In genomic region chr14:108279630-108280029, GRCm38 (mm10) we compare ENCODE assay signal across 35 mouse cellular contexts.
"Had no signal": no experiment of that assay in that cellular context is flagged by ENCODE, and none has a peak within 500 bp of the region (broad histone marks: within the 10 kb centered on the region; RNA-seq: fewer than 3 reads in every experiment).

No protein-coding gene starts in this region.

- ATAC-seq: hindbrain, embryonic 16.5 days; hindbrain, postnatal 0 days; inflammation-experienced regulatory T-cells, adult 6 months; intestine, embryonic 15.5 days; intestine, embryonic 16.5 days; intestine, postnatal 0 days had no signal

- H3K27me3 ChIP-seq: heart, embryonic 12.5 days; heart, embryonic 13.5 days; heart, embryonic 15.5 days; hindbrain, embryonic 12.5 days; hindbrain, embryonic 13.5 days; hindbrain, embryonic 15.5 days; intestine, embryonic 15.5 days; kidney, embryonic 15.5 days had no signal

- H3K36me3 ChIP-seq: heart, embryonic 10.5 days; heart, embryonic 12.5 days; heart, embryonic 13.5 days; heart, embryonic 15.5 days; hindbrain, embryonic 10.5 days; hindbrain, embryonic 12.5 days; hindbrain, embryonic 13.5 days; hindbrain, embryonic 15.5 days; intestine, embryonic 15.5 days; kidney, embryonic 15.5 days had no signal

- H3K4me2 ChIP-seq: heart, embryonic 11.5 days; heart, embryonic 12.5 days; heart, embryonic 13.5 days; heart, embryonic 15.5 days; hindbrain, embryonic 12.5 days; hindbrain, embryonic 13.5 days; hindbrain, embryonic 14.5 days; hindbrain, embryonic 15.5 days; intestine, embryonic 15.5 days; kidney, embryonic 15.5 days had no signal

- H3K4me1 ChIP-seq: heart, embryonic 10.5 days; heart, embryonic 12.5 days; heart, embryonic 13.5 days; heart, embryonic 15.5 days; hindbrain, embryonic 10.5 days; hindbrain, embryonic 12.5 days; hindbrain, embryonic 13.5 days; hindbrain, embryonic 15.5 days; intestine, embryonic 15.5 days; kidney, embryonic 15.5 days had no signal

- DNase-seq: heart, postnatal 10 days; heart, postnatal 14 days; heart, postnatal 36 days; heart, postnatal 4 days; kidney, adult 11 months; kidney, adult 18-20 months; kidney, adult 2 months; kidney, adult 8-10 months; kidney, adult 9 months; kidney, postnatal 10 days; kidney, postnatal 14 days; kidney, postnatal 25 days; kidney, postnatal 36 days; kidney, postnatal 4 days; layer of hippocampus, adult 9-11 months; layer of hippocampus, postnatal 36 days had no signal

- H3K9ac ChIP-seq: heart, embryonic 12.5 days; heart, embryonic 13.5 days; heart, embryonic 15.5 days; hindbrain, embryonic 12.5 days; hindbrain, embryonic 13.5 days; hindbrain, embryonic 14.5 days; hindbrain, embryonic 15.5 days; intestine, embryonic 15.5 days; kidney, embryonic 15.5 days had no signal

- H3K4me3 ChIP-seq: heart, embryonic 10.5 days; heart, embryonic 12.5 days; heart, embryonic 13.5 days; heart, embryonic 15.5 days; hindbrain, embryonic 10.5 days; hindbrain, embryonic 12.5 days; hindbrain, embryonic 13.5 days; hindbrain, embryonic 15.5 days; intestine, embryonic 15.5 days; kidney, embryonic 15.5 days; layer of hippocampus, adult 2 months had no signal

- H3K9me3 ChIP-seq: heart, embryonic 10.5 days; heart, embryonic 12.5 days; heart, embryonic 13.5 days; heart, embryonic 15.5 days; hindbrain, embryonic 10.5 days; hindbrain, embryonic 12.5 days; hindbrain, embryonic 13.5 days; hindbrain, embryonic 15.5 days; intestine, embryonic 15.5 days; kidney, embryonic 15.5 days had no signal

- H3K27ac ChIP-seq: heart, embryonic 10.5 days; heart, embryonic 13.5 days; heart, embryonic 15.5 days; hindbrain, embryonic 10.5 days; hindbrain, embryonic 12.5 days; hindbrain, embryonic 13.5 days; hindbrain, embryonic 14.5 days; hindbrain, embryonic 15.5 days; hindbrain, postnatal 0 days; intestine, embryonic 15.5 days; kidney, embryonic 15.5 days; kidney, postnatal 0 days; layer of hippocampus, adult 2 months had no signal
